In the genomic region with DNA sequence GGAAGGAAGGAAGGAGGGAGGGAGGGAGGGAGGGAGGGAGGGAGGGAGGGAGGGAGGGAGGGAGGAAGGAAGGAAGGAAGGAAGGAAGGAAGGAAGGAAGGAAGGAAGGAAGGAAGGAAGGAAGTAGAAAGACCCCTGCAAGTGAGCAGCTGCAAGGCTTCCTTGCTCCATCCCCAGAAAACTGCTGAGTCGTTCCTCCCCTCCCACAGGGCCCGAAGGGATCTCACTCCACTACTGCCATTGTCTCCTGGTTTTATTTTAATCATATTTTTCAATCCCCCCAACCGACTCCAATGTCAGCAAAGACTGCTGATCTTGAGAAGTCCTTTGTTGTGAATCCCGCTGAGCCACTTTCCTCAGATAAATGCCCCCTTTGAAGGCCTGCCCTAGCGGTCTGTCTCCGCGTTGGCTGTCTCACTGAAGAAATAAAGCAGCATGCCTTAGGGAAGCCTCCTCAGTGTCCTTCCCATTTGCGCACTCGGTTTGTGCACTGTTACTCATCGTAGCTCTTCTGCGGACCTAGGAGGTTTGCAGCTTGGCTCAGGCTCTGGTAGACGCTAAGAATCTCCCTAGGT, we compare ENCODE assay signal across 13 mouse cellular contexts.
DNase-seq lines count a peak whose midpoint lies in the region; ATAC-seq and TF ChIP-seq lines count a peak whose summit lies in the region.
"Had no signal": no experiment of that assay in that cellular context is flagged by ENCODE, and none has a peak within 500 bp of the region (broad histone marks: within the 10 kb centered on the region; RNA-seq: fewer than 3 reads in every experiment).

No protein-coding gene starts in this region.

- ATAC-seq in embryonic facial prominence, embryonic 14.5 days (ENCODE audit: low read depth), result no peak
- peak; percentile 73 for ATAC-seq in hindbrain, embryonic 16.5 days
- ATAC-seq in neural tube, embryonic 13.5 days (ENCODE audit: low read depth), result peak; percentile 63; the same call in 1 of the 2 replicates
- ATAC-seq in megakaryocyte, adult 5-6 weeks (ENCODE audit: poor library complexity, severe bottlenecking), result no peak
- ATAC-seq in lung, postnatal 0 days, result no peak
- ATAC-seq: CD4-positive, CD25-positive, alpha-beta regulatory T cell, adult 4 months; liver, postnatal 0 days had no signal

- intact Hi-C loops in left cerebral cortex, postnatal 4 days (cut with DNase I), result loop anchor here (5.0 kb wide), 1 partner anchor 193 kb away; no protein-coding TSS in a partner anchor

- peak; percentile 17 for DNase-seq in left cerebral cortex, postnatal 4 days
- DNase-seq in left cerebral cortex, adult 9 months (ENCODE audit: low spot score in 2 of 2), result no peak
- peak; percentile 30 for DNase-seq in embryonic facial prominence, embryonic 14.5 days (ENCODE audit: low spot score)
- no peak for DNase-seq in lung, postnatal 0 days (ENCODE audit: low spot score)
- no peak for DNase-seq in spleen, adult 12 weeks (ENCODE audit: low spot score)
- DNase-seq: heart, postnatal 10 days; kidney, postnatal 10 days; liver, postnatal 0 days; thymus, adult 2 months had no signal

- H3K36me3 ChIP-seq in embryonic facial prominence, embryonic 14.5 days (ENCODE audit: control insufficient read depth, insufficient read depth, low read length), result no peaks in the 10 kb centered on the region
- H3K36me3 ChIP-seq in hindbrain, embryonic 16.5 days (ENCODE audit: control insufficient read depth, insufficient read depth, low read length), result no peaks in the 10 kb centered on the region
- no peaks in the 10 kb centered on the region for H3K36me3 ChIP-seq in neural tube, embryonic 13.5 days
- no peaks in the 10 kb centered on the region for H3K36me3 ChIP-seq in lung, postnatal 0 days (ENCODE audit: insufficient read depth, low read length)

- H3K4me2 ChIP-seq in embryonic facial prominence, embryonic 14.5 days (ENCODE audit: low read depth, low read length), result 0 out of 2 replicates have a peak overlapping the region, but pooled peaks have one; percentile 12
- H3K4me2 ChIP-seq in hindbrain, embryonic 16.5 days (ENCODE audit: low read length), result peak overlapping the region; percentile 38
- peak overlapping the region; percentile 30 for H3K4me2 ChIP-seq in neural tube, embryonic 13.5 days
- H3K4me2 ChIP-seq in lung, postnatal 0 days (replicated peaks; ENCODE audit: low read depth, low read length), result no peak overlapping the region

- no peak overlapping the region for H3K27ac ChIP-seq in embryonic facial prominence, embryonic 14.5 days (replicated peaks; ENCODE audit: low read depth, low read length)
- no peak overlapping the region for H3K27ac ChIP-seq in hindbrain, embryonic 16.5 days (ENCODE audit: low read depth, low read length)
- 0 out of 2 replicates have a peak overlapping the region, but pooled peaks have one; percentile 13 for H3K27ac ChIP-seq in neural tube, embryonic 13.5 days (replicated peaks)
- no peak overlapping the region for H3K27ac ChIP-seq in lung, postnatal 0 days (ENCODE audit: low read length)

- H3K9ac ChIP-seq in embryonic facial prominence, embryonic 14.5 days (ENCODE audit: low read depth, low read length), result no peak overlapping the region
- peak overlapping the region; percentile 50 for H3K9ac ChIP-seq in hindbrain, embryonic 16.5 days (ENCODE audit: low read depth, low read length)
- H3K9ac ChIP-seq in neural tube, embryonic 13.5 days, result 0 out of 2 replicates have a peak overlapping the region, but pooled peaks have one; percentile 12
- no peak overlapping the region for H3K9ac ChIP-seq in lung, postnatal 0 days (replicated peaks; ENCODE audit: low read depth)
- H3K9ac ChIP-seq: liver, postnatal 0 days had no signal

- no peaks in the 10 kb centered on the region for H3K27me3 ChIP-seq in embryonic facial prominence, embryonic 14.5 days (replicated peaks; ENCODE audit: control insufficient read depth, insufficient read depth, low read length)
- no peaks in the 10 kb centered on the region for H3K27me3 ChIP-seq in hindbrain, embryonic 16.5 days (replicated peaks; ENCODE audit: control insufficient read depth, insufficient read depth, low read length)
- H3K27me3 ChIP-seq in neural tube, embryonic 13.5 days, result no peaks in the 10 kb centered on the region
- H3K27me3 ChIP-seq in lung, postnatal 0 days (replicated peaks; ENCODE audit: insufficient read depth, low read length), result no peaks in the 10 kb centered on the region

- H3K9me3 ChIP-seq in embryonic facial prominence, embryonic 14.5 days (ENCODE audit: control insufficient read depth, low read length), result no peaks in the 10 kb centered on the region
- no peaks in the 10 kb centered on the region for H3K9me3 ChIP-seq in hindbrain, embryonic 16.5 days (ENCODE audit: control insufficient read depth, low read length)
- no peaks in the 10 kb centered on the region for H3K9me3 ChIP-seq in neural tube, embryonic 13.5 days
- no peaks in the 10 kb centered on the region for H3K9me3 ChIP-seq in lung, postnatal 0 days (ENCODE audit: low read length)

- no peak for TF ChIP-seq EP300 in lung, postnatal 0 days (IDR thresholded peaks at IDR 0.05)

- no peaks in the 10 kb centered on the region for H3K4me1 ChIP-seq in embryonic facial prominence, embryonic 14.5 days (ENCODE audit: control insufficient read depth, insufficient read depth, low read length)
- H3K4me1 ChIP-seq in hindbrain, embryonic 16.5 days (ENCODE audit: control insufficient read depth, insufficient read depth, low read depth, low read length), result no peaks in the 10 kb centered on the region
- peaks cover 6% of the 10 kb centered on the region; the same call in 1 of the 2 replicates for H3K4me1 ChIP-seq in neural tube, embryonic 13.5 days (replicated peaks)
- no peaks in the 10 kb centered on the region for H3K4me1 ChIP-seq in lung, postnatal 0 days (ENCODE audit: insufficient read depth, low read depth, low read length)

- H3K4me3 ChIP-seq in embryonic facial prominence, embryonic 14.5 days (ENCODE audit: low read depth, low read length), result no peak overlapping the region
- no peak overlapping the region for H3K4me3 ChIP-seq in hindbrain, embryonic 16.5 days (ENCODE audit: low read length)
- H3K4me3 ChIP-seq in neural tube, embryonic 13.5 days, result no peak overlapping the region
- no peak overlapping the region for H3K4me3 ChIP-seq in lung, postnatal 0 days (ENCODE audit: low read depth, low read length)

- no peak for TF ChIP-seq CTCF in lung, postnatal 0 days (IDR thresholded peaks at IDR 0.05)

- 20% methylated on average over 12 of the region's 12 CpGs for WGBS in embryonic facial prominence, embryonic 14.5 days
- WGBS in hindbrain, embryonic 16.5 days, result 12% methylated on average over 12 of the region's 12 CpGs
- 20% methylated on average over 12 of the region's 12 CpGs for WGBS in neural tube, embryonic 13.5 days
- WGBS in lung, postnatal 0 days, result 41% methylated on average over 12 of the region's 12 CpGs

Comparison
In these comparisons a context has a peak if more than half of its experiments do, and no peak if none do; other contexts are left out.
1. DNase-seq: peak in left cerebral cortex, postnatal 4 days (single experiment) and embryonic facial prominence, embryonic 14.5 days (single experiment); none in left cerebral cortex, adult 9 months (0 of 2), lung, postnatal 0 days (single experiment) and spleen, adult 12 weeks (single experiment).
2. ATAC-seq: peak in hindbrain, embryonic 16.5 days (single experiment) and neural tube, embryonic 13.5 days (single experiment); none in embryonic facial prominence, embryonic 14.5 days (single experiment), megakaryocyte, adult 5-6 weeks (single experiment) and lung, postnatal 0 days (single experiment).
3. H3K9ac ChIP-seq: peak in hindbrain, embryonic 16.5 days (single experiment) and neural tube, embryonic 13.5 days (single experiment); none in embryonic facial prominence, embryonic 14.5 days (single experiment) and lung, postnatal 0 days (single experiment).